Mouse (Mus musculus): ENCODE data around the gene Mtus2. TPM values are rescaled to one million over a fixed set of nuclear protein-coding genes. Genes with fewer than 3 reads are reported as not detected.

The Mtus2 gene
- total RNA-seq, 1 experiment, result 11.0 TPM

DNA sequence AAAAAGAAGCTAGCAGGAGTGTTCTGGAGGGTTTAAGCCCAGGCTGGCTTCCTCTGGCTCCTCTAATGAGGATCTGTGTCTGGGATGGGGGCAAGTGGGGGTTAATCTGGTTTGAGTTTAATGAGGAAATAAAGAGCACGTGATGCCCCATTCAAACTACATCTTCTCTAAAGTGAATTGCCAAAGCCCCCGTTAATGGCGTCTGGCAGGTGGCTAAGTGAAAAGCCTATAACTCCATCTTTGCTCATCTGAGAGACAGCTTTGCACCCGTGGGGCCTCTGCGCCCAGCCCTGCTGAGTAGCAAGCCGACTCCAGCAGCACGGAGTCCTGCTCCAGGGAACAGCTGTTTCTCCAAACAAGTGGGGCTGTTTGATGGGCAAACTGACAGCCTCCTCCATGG lies 332.8 kb downstream of the Mtus2 start:
- Histone ChIP-seq H3K36me3 (ENCODE audit: control insufficient read depth, insufficient read depth, low read length, poor library complexity, severe bottlenecking) (no peaks in the 10 kb centered on the region), H3K4me1 (ENCODE audit: control insufficient read depth in 2 of 2, insufficient read depth in 2 of 2, low read length in 2 of 2, poor library complexity in 1 of 2) (0 out of 4 replicates have a peak, but pooled peaks cover 0 to 2% of the 10 kb centered on the region in 2 experiments), H3K9ac (ENCODE audit: insufficient read depth, low read depth, low read length, poor library complexity, severe bottlenecking) (no peak overlapping the region), H3K4me3 (ENCODE audit: insufficient read depth in 1 of 2, low read depth in 1 of 2, low read length in 2 of 2, poor library complexity in 1 of 2, severe bottlenecking in 1 of 2) (no peak overlapping the region), H3K27ac (ENCODE audit: insufficient read depth, low read depth, low read length, poor library complexity, severe bottlenecking) (no peak overlapping the region), H3K9me3 (ENCODE audit: control insufficient read depth, insufficient read depth, low read depth, low read length) (no peaks in the 10 kb centered on the region)
- DNase-seq (ENCODE audit: low read depth, low spot score), result no peak
- in situ Hi-C loops (cut with MboI; ENCODE audit: low sequenced_read_pairs in 2 of 2, unreplicated experiment in 2 of 2), result no loop called here
- TF ChIP-seq MAFK (IDR thresholded peaks at IDR 0.05; ENCODE audit: insufficient read depth, low read depth, low read length) (no peak), ZC3H11A (IDR thresholded peaks at IDR 0.05; ENCODE audit: borderline replicate concordance, low read depth, low read length) (no peak), ZNF384 (IDR thresholded peaks at IDR 0.05; ENCODE audit: low read depth, low read length) (no peak), CHD2 (IDR thresholded peaks at IDR 0.05; ENCODE audit: low read depth, low read length) (no peak), HCFC1 (IDR thresholded peaks at IDR 0.05; ENCODE audit: borderline replicate concordance, insufficient read depth, low read length) (no peak)

DNA sequence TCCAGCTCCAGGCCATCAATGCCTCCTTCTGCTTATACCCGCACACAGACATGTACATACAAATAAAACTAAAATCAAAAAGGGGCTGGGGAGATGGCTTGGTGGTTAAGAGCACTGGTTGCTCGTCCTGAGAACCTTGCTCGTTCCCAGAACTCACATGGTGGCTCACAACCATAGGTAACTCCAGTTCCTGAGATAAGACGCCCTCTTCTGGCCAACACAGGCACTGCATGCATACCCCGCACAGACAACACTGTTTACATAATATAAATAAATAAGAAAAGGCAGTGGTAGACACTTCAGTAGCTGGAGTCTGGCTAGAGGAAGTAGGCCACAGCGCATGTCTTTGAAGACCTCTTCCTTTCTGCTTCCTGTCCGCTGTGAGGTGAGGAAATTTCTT lies 335.7 kb downstream of the Mtus2 start:
- DNase-seq (ENCODE audit: low read depth, low spot score), result no peak
- no peak overlapping the region for H3K27ac ChIP-seq (ENCODE audit: insufficient read depth, low read depth, low read length, poor library complexity, severe bottlenecking)
- in situ Hi-C loops (cut with MboI; ENCODE audit: low sequenced_read_pairs in 2 of 2, unreplicated experiment in 2 of 2), result no loop called here
- H3K9me3 ChIP-seq (ENCODE audit: control insufficient read depth, insufficient read depth, low read depth, low read length), result no peaks in the 10 kb centered on the region
- peak overlapping the region; percentile 8 to 11; a peak in 1 of 4 replicates for H3K4me3 ChIP-seq (ENCODE audit: insufficient read depth in 1 of 2, low read depth in 1 of 2, low read length in 2 of 2, poor library complexity in 1 of 2, severe bottlenecking in 1 of 2)
- H3K4me1 ChIP-seq (ENCODE audit: control insufficient read depth in 2 of 2, insufficient read depth in 2 of 2, low read length in 2 of 2, poor library complexity in 1 of 2), result 0 out of 4 replicates have a peak, but pooled peaks cover 0 to 2% of the 10 kb centered on the region in 2 experiments
- TF ChIP-seq MAFK (IDR thresholded peaks at IDR 0.05; ENCODE audit: insufficient read depth, low read depth, low read length) (no peak), HCFC1 (IDR thresholded peaks at IDR 0.05; ENCODE audit: borderline replicate concordance, insufficient read depth, low read length) (no peak), ZC3H11A (IDR thresholded peaks at IDR 0.05; ENCODE audit: borderline replicate concordance, low read depth, low read length) (no peak), CHD2 (IDR thresholded peaks at IDR 0.05; ENCODE audit: low read depth, low read length) (no peak), ZNF384 (IDR thresholded peaks at IDR 0.05; ENCODE audit: low read depth, low read length) (no peak)
- H3K9ac ChIP-seq (ENCODE audit: insufficient read depth, low read depth, low read length, poor library complexity, severe bottlenecking), result peak overlapping the region; percentile 35; the same call in 1 of the 2 replicates
- H3K36me3 ChIP-seq (ENCODE audit: control insufficient read depth, insufficient read depth, low read length, poor library complexity, severe bottlenecking), result no peaks in the 10 kb centered on the region

DNA sequence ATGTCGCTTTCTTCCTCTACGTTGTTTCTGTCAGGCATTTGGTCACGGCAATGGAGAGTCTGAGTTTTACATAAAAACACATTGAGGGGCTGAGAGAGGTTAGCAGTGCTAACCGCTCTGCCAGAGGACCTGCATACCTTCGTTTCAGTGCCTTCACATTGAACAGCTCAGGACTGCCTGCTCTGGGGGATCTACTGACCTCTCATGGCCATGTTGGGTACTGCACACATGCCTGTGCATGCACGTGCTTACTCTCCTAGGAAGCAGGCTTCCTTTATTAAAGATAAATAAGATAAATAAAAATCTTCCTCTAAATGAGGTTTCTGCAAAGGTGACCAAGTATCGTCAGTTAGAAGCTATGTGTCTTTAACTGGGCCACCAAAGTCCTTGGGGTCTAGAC lies 336.2 kb downstream of the Mtus2 start:
- H3K4me1 ChIP-seq (ENCODE audit: control insufficient read depth in 2 of 2, insufficient read depth in 2 of 2, low read length in 2 of 2, poor library complexity in 1 of 2), result 0 out of 4 replicates have a peak, but pooled peaks cover 0 to 2% of the 10 kb centered on the region in 2 experiments
- no peaks in the 10 kb centered on the region for H3K36me3 ChIP-seq (ENCODE audit: control insufficient read depth, insufficient read depth, low read length, poor library complexity, severe bottlenecking)
- H3K9me3 ChIP-seq (ENCODE audit: control insufficient read depth, insufficient read depth, low read depth, low read length), result no peaks in the 10 kb centered on the region
- peak; percentile 78 for DNase-seq (ENCODE audit: low read depth, low spot score)
- TF ChIP-seq HCFC1 (IDR thresholded peaks at IDR 0.05; ENCODE audit: borderline replicate concordance, insufficient read depth, low read length), result no peak
- no peak for TF ChIP-seq ZNF384 (IDR thresholded peaks at IDR 0.05; ENCODE audit: low read depth, low read length)
- no peak for TF ChIP-seq MAFK (IDR thresholded peaks at IDR 0.05; ENCODE audit: insufficient read depth, low read depth, low read length)
- no peak for TF ChIP-seq ZC3H11A (IDR thresholded peaks at IDR 0.05; ENCODE audit: borderline replicate concordance, low read depth, low read length)
- TF ChIP-seq CHD2 (IDR thresholded peaks at IDR 0.05; ENCODE audit: low read depth, low read length), result no peak
- no peak overlapping the region; the same call in 1 of the 2 replicates for H3K9ac ChIP-seq (ENCODE audit: insufficient read depth, low read depth, low read length, poor library complexity, severe bottlenecking)
- no peak overlapping the region for H3K27ac ChIP-seq (ENCODE audit: insufficient read depth, low read depth, low read length, poor library complexity, severe bottlenecking)
- H3K4me3 ChIP-seq (ENCODE audit: insufficient read depth in 1 of 2, low read depth in 1 of 2, low read length in 2 of 2, poor library complexity in 1 of 2, severe bottlenecking in 1 of 2), result 0 out of 4 replicates have a peak overlapping the region, but pooled peaks of 1 of the 2 experiments have one; percentile 11
- in situ Hi-C loops (cut with MboI; ENCODE audit: low sequenced_read_pairs in 2 of 2, unreplicated experiment in 2 of 2), result no loop called here

DNA sequence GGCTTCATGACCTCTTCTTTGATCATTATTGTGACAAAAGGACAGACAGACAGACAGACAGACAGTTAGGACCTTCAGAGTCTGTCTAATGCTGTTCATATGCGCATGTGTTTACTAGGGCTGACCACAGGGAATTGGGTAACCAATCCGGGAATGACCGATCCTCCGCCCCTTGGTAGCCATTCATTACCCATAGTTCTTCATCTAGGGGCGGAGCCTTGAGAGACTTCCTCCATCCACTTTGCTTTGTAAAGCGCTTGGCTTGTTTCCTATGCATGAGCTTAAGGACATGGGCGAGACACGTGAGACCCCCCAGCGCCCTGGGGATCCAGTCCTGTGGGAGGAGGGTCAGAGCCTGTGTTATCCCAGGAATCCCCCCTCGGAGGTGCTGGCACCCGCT lies 345.8 kb downstream of the Mtus2 start:
- peak; percentile 53 for DNase-seq (ENCODE audit: low read depth, low spot score)
- Histone ChIP-seq H3K4me1 (ENCODE audit: control insufficient read depth in 2 of 2, insufficient read depth in 2 of 2, low read length in 2 of 2, poor library complexity in 1 of 2) (peaks cover 0 to 2% of the 10 kb centered on the region in 2 experiments; a peak in 1 of 4 replicates), H3K4me3 (ENCODE audit: insufficient read depth in 1 of 2, low read depth in 1 of 2, low read length in 2 of 2, poor library complexity in 1 of 2, severe bottlenecking in 1 of 2) (peak overlapping the region; percentile 69 to 71), H3K9ac (ENCODE audit: insufficient read depth, low read depth, low read length, poor library complexity, severe bottlenecking) (peak overlapping the region; percentile 65), H3K9me3 (ENCODE audit: control insufficient read depth, insufficient read depth, low read depth, low read length) (no peaks in the 10 kb centered on the region), H3K27ac (ENCODE audit: insufficient read depth, low read depth, low read length, poor library complexity, severe bottlenecking) (no peak overlapping the region), H3K36me3 (ENCODE audit: control insufficient read depth, insufficient read depth, low read length, poor library complexity, severe bottlenecking) (peaks cover 10% of the 10 kb centered on the region)
- in situ Hi-C loops (cut with MboI; ENCODE audit: low sequenced_read_pairs in 2 of 2, unreplicated experiment in 2 of 2), result no loop called here
- no peak for TF ChIP-seq HCFC1 (IDR thresholded peaks at IDR 0.05; ENCODE audit: borderline replicate concordance, insufficient read depth, low read length)
- TF ChIP-seq ZC3H11A (IDR thresholded peaks at IDR 0.05; ENCODE audit: borderline replicate concordance, low read depth, low read length), result no peak
- TF ChIP-seq ZNF384 (IDR thresholded peaks at IDR 0.05; ENCODE audit: low read depth, low read length), result no peak
- no peak for TF ChIP-seq MAFK (IDR thresholded peaks at IDR 0.05; ENCODE audit: insufficient read depth, low read depth, low read length)
- TF ChIP-seq CHD2 (IDR thresholded peaks at IDR 0.05; ENCODE audit: low read depth, low read length), result no peak
